Mouse (Mus musculus) urinary bladder, postnatal 10 days (tissue): ENCODE measurements around the gene Mup14.
"Not testable (repeated sequence)": the region's sequence is repeated elsewhere in the genome, so short reads cannot be mapped to it uniquely, and the experiment has no call there.

Experiments
- DNase-seq: peaks from one replicate; pipeline ENCODE4 v3.0.0; 2022; ENCODE audit warnings: low spot score

The Mup14 gene

GRCm38 (mm10) chr4:61303900-61304299 lies at the start of gene Mup14:
TSS of gene Mup14 (minus strand) at chr4:61304000.
- DNase-seq = not testable (repeated sequence)

DNA sequence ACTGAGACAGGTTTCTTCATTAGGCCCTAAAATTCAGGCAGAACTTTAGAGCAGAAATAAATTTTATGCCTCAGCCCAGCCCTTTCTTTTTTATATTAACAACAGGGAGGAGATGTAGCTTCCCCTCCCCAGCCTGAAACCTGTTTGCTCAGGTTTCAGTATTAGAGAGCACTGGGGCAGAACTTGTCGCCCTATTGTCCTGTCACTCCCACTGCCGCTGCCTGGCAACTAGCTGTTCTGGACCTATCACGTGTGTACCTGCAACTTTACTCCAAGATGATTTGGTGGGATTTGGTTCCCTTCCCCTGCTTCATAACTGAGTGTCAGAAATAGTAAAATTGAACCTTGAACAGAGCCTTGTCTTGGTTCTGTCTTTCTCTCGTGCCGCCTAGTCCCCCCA lies 34.3 kb upstream of the Mup14 start:
- DNase-seq = not testable (repeated sequence)
